24 mouse cellular contexts compared by ENCODE assay signal in genomic region chr3:61011660-61012059, GRCm38 (mm10). TPM values are rescaled to one million over a fixed set of nuclear protein-coding genes. Genes with fewer than 3 reads are reported as not detected.
DNase-seq lines count a peak whose midpoint lies in the region; ATAC-seq and TF ChIP-seq lines count a peak whose summit lies in the region.
"Had no signal": no experiment of that assay in that cellular context is flagged by ENCODE, and none has a peak within 500 bp of the region (broad histone marks: within the 10 kb centered on the region; RNA-seq: fewer than 3 reads in every experiment).

No protein-coding gene starts in this region.

- H3K9me3 ChIP-seq in forebrain, embryonic 16.5 days (ENCODE audit: control insufficient read depth, low read length) = no peaks in the 10 kb centered on the region
- H3K9me3 ChIP-seq: forebrain, embryonic 15.5 days; heart, embryonic 12.5 days; hindbrain, embryonic 10.5 days; limb, embryonic 13.5 days had no signal

- peak; percentile 8 to 9 for DNase-seq in kidney, adult 8-10 months
- DNase-seq in kidney, adult 18-20 months = no peak
- DNase-seq in NIH3T3 (ENCODE audit: low read depth) = peak; percentile 2
- DNase-seq in brain, embryonic 14.5 days (ENCODE audit: low read depth) = peak; percentile 6
- no peak for DNase-seq in ovary, postnatal 10 days (ENCODE audit: low spot score)
- DNase-seq: adrenal gland, postnatal 36 days; cerebellum, adult 11 months; cerebellum, adult 9-11 months; gastrocnemius, postnatal 14 days; heart, adult 18-20 months; heart, postnatal 10 days; kidney, postnatal 10 days; lung, embryonic 14.5 days; lung, postnatal 4 days; midbrain, embryonic 14.5 days; right cerebral cortex, postnatal 25 days; thymus, adult 2 months had no signal

- peak overlapping the region; percentile 35; the same call in 1 of the 2 replicates for H3K27ac ChIP-seq in small intestine, adult 2 months (ENCODE audit: insufficient read depth, low read depth, low read length)
- no peak overlapping the region for H3K27ac ChIP-seq in forebrain, embryonic 16.5 days (ENCODE audit: low read length)
- H3K27ac ChIP-seq: forebrain, embryonic 15.5 days; hindbrain, embryonic 10.5 days; limb, embryonic 13.5 days; liver, embryonic 14.5 days had no signal

- H3K4me1 ChIP-seq in small intestine, adult 2 months (ENCODE audit: control insufficient read depth, insufficient read depth, insufficient read length, low read length) = peaks cover 5% of the 10 kb centered on the region; the same call in 1 of the 2 replicates
- H3K4me1 ChIP-seq in forebrain, embryonic 16.5 days (replicated peaks; ENCODE audit: control insufficient read depth, insufficient read depth, low read length) = no peaks in the 10 kb centered on the region
- H3K4me1 ChIP-seq: forebrain, embryonic 15.5 days; limb, embryonic 13.5 days had no signal

- H3K4me2 ChIP-seq in forebrain, embryonic 16.5 days (ENCODE audit: low read length) = no peak overlapping the region
- H3K4me2 ChIP-seq: forebrain, embryonic 15.5 days; heart, embryonic 12.5 days; limb, embryonic 13.5 days; lung, embryonic 14.5 days had no signal

- peaks cover 8% of the 10 kb centered on the region for H3K36me3 ChIP-seq in small intestine, adult 2 months (ENCODE audit: control insufficient read depth, insufficient read depth, low read length)
- no peaks in the 10 kb centered on the region for H3K36me3 ChIP-seq in forebrain, embryonic 16.5 days (ENCODE audit: control insufficient read depth, insufficient read depth)
- H3K36me3 ChIP-seq: forebrain, embryonic 15.5 days; heart, embryonic 12.5 days; hindbrain, embryonic 10.5 days; limb, embryonic 13.5 days had no signal

- TF ChIP-seq CTCF in brain, embryonic 14.5 days (IDR thresholded peaks at IDR 0.05; ENCODE audit: borderline replicate concordance, extremely low read depth, insufficient read depth, insufficient read length) = no peak
- no peak for TF ChIP-seq CTCF in small intestine, adult 2 months (IDR thresholded peaks at IDR 0.05; ENCODE audit: extremely low read depth, insufficient read length, insufficient replicate concordance, low read depth, low read length)

- H3K4me3 ChIP-seq in small intestine, adult 2 months (ENCODE audit: low read depth, low read length) = no peak overlapping the region
- no peak overlapping the region for H3K4me3 ChIP-seq in forebrain, embryonic 16.5 days (replicated peaks; ENCODE audit: low read length)
- H3K4me3 ChIP-seq: forebrain, embryonic 15.5 days; heart, embryonic 12.5 days; hindbrain, embryonic 10.5 days; limb, embryonic 13.5 days had no signal

- H3K9ac ChIP-seq in forebrain, embryonic 16.5 days (replicated peaks; ENCODE audit: low read depth, low read length) = no peak overlapping the region
- H3K9ac ChIP-seq: forebrain, embryonic 15.5 days; heart, embryonic 12.5 days; limb, embryonic 13.5 days; liver, embryonic 14.5 days; lung, embryonic 14.5 days had no signal

- no peak for ATAC-seq in forebrain, embryonic 16.5 days
- ATAC-seq: forebrain, embryonic 15.5 days had no signal

- H3K27me3 ChIP-seq in small intestine, adult 2 months (ENCODE audit: control insufficient read depth, insufficient read depth, low read length) = no peaks in the 10 kb centered on the region
- H3K27me3 ChIP-seq in forebrain, embryonic 16.5 days (replicated peaks; ENCODE audit: control insufficient read depth, insufficient read depth, low read length) = no peaks in the 10 kb centered on the region
- H3K27me3 ChIP-seq: forebrain, embryonic 15.5 days; heart, embryonic 12.5 days; limb, embryonic 13.5 days had no signal

- WGBS in small intestine, adult 2 months = 12% methylated on average over 5 of the region's 5 CpGs
- 59% methylated on average over 5 of the region's 5 CpGs for WGBS in forebrain, embryonic 16.5 days

- no peak for TF ChIP-seq POLR2A in brain, embryonic 14.5 days (IDR thresholded peaks at IDR 0.05; ENCODE audit: borderline replicate concordance, extremely low read depth, insufficient read depth, insufficient read length, poor library complexity, severe bottlenecking)
- TF ChIP-seq POLR2A in small intestine, adult 2 months (IDR thresholded peaks at IDR 0.05; ENCODE audit: low read depth, low read length) = no peak

RNA-seq across cellular contexts. Expression of gene P2ry1, which starts 9.1 kb away (rescaled TPM):
- 1.7 and 2.9 TPM in 2 replicates for polyA plus RNA-seq in brain, embryonic 14.5 days (2012; rRNA removed)
- 10.8 and 21.1 TPM in 2 replicates for polyA plus RNA-seq in small intestine, adult 2 months (2012; rRNA removed)
- 4.5 and 5.2 TPM in 2 replicates for polyA plus RNA-seq in forebrain, embryonic 16.5 days (2015; fragmentation: Nextera tagmentation; extraction: Ambion mirVana)

Comparison
In these comparisons a context has a peak if more than half of its experiments do, and no peak if none do; other contexts are left out.
1. DNase-seq: peak in kidney, adult 8-10 months (2 of 2), NIH3T3 (single experiment) and brain, embryonic 14.5 days (single experiment); none in kidney, adult 18-20 months (single experiment) and ovary, postnatal 10 days (single experiment).